Mouse (Mus musculus): ENCODE results near the gene Clip2.

DNA sequence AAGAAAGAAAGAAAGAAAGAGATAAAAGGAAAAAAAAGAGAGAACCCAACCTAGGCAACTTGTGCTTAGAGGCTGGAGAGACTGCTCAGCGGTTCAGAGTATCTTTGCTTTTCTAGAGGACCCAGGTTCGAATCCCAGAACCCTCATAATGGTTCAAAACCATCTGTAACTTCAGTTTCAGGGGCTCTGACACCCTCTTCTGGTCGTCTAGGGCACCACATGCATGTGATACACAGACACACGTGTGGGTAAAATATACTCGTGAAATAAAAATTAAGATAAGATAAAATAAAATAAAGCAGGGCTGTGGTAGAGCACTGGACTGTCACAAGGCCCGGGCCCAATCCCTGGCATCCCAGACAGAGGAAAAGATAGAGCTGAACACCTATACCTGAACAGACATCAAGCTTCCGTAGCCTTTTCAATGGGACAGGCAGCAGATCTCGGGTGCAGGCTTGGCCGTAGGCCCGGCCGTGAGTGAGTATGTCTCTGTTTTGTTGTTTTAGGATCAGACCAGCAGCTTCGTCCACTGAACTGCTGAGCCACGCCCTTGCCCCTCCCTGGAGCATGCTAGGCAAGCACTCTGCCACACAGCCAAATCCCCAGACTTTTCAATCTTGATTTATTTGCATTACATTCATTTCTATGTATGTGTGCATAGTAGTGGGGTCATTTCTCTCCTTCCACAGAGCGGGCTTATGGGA is 24.4 kb upstream of the Clip2 start:
- TF ChIP-seq POLR2A (IDR thresholded peaks at IDR 0.05; ENCODE audit: low read depth, low read length) (no peak), CTCF (IDR thresholded peaks at IDR 0.05; ENCODE audit: extremely low read depth, insufficient read length, insufficient replicate concordance, low read depth, low read length) (no peak)
